Mouse (Mus musculus): ENCODE measurements around the gene Espl1. TPM values are rescaled to one million over a fixed set of nuclear protein-coding genes. Genes with fewer than 3 reads are reported as not detected.

Gene Espl1
- polyA plus RNA-seq, 1 experiment from 2014 or later: 50.6 TPM

GRCm38 (mm10) chr15:102336946-102337345 lies 40.9 kb downstream of the Espl1 start:
- no peak overlapping the region for H3K4me3 ChIP-seq (ENCODE audit: low read depth, low read length)
- H3K36me3 ChIP-seq (ENCODE audit: control insufficient read depth, insufficient read depth, low read length): peaks cover 47% of the 10 kb centered on the region
- no peaks in the 10 kb centered on the region for H3K27me3 ChIP-seq (replicated peaks; ENCODE audit: control insufficient read depth, insufficient read depth, low read length)
- ATAC-seq (replicated peaks; ENCODE audit: low FRiP score) (no peak), DNase-seq (ENCODE audit: low spot score) (no peak)
- 79% methylated on average over 4 of the region's 4 CpGs for WGBS
- no peak overlapping the region for H3K4me2 ChIP-seq
- H3K27ac ChIP-seq (ENCODE audit: low read depth, low read length): no peak overlapping the region
- no peaks in the 10 kb centered on the region for H3K9me3 ChIP-seq (ENCODE audit: control insufficient read depth, low read length)
- H3K9ac ChIP-seq (ENCODE audit: low read depth, low read length): no peak overlapping the region
- H3K4me1 ChIP-seq (replicated peaks; ENCODE audit: control insufficient read depth, insufficient read depth, low read length): peaks cover 12% of the 10 kb centered on the region

- H3K4me3 ChIP-seq (ENCODE audit: low read depth, low read length): no peak overlapping the region
- no peaks in the 10 kb centered on the region for H3K27me3 ChIP-seq (replicated peaks; ENCODE audit: control insufficient read depth, insufficient read depth, low read length)
- no peak overlapping the region for H3K27ac ChIP-seq (ENCODE audit: low read depth, low read length)
- ATAC-seq (replicated peaks; ENCODE audit: low FRiP score): no peak
- peaks cover 35% of the 10 kb centered on the region for H3K36me3 ChIP-seq (ENCODE audit: control insufficient read depth, insufficient read depth, low read length)
- H3K9ac ChIP-seq (ENCODE audit: low read depth, low read length): no peak overlapping the region
- no peaks in the 10 kb centered on the region for H3K4me1 ChIP-seq (replicated peaks; ENCODE audit: control insufficient read depth, insufficient read depth, low read length)
- DNase-seq (ENCODE audit: low spot score): no peak
- 73% methylated on average over 5 of the region's 5 CpGs for WGBS
- no peaks in the 10 kb centered on the region for H3K9me3 ChIP-seq (ENCODE audit: control insufficient read depth, low read length)
- H3K4me2 ChIP-seq: no peak overlapping the region
Observed at GRCm38 (mm10) chr15:102339612-102340011, 43.5 kb downstream of the Espl1 start.

- WGBS: 16% methylated on average over 1 of the region's 1 CpGs
- Histone ChIP-seq H3K27me3 (replicated peaks; ENCODE audit: control insufficient read depth, insufficient read depth, low read length) (no peaks in the 10 kb centered on the region), H3K36me3 (ENCODE audit: control insufficient read depth, insufficient read depth, low read length) (peaks cover 40% of the 10 kb centered on the region), H3K4me1 (replicated peaks; ENCODE audit: control insufficient read depth, insufficient read depth, low read length) (no peaks in the 10 kb centered on the region), H3K9ac (ENCODE audit: low read depth, low read length) (no peak overlapping the region), H3K9me3 (ENCODE audit: control insufficient read depth, low read length) (no peaks in the 10 kb centered on the region), H3K27ac (ENCODE audit: low read depth, low read length) (no peak overlapping the region), H3K4me3 (ENCODE audit: low read depth, low read length) (no peak overlapping the region), H3K4me2 (no peak overlapping the region)
- ATAC-seq (replicated peaks; ENCODE audit: low FRiP score) (0 out of 2 replicates have a peak, but pooled peaks have one; percentile 44), DNase-seq (ENCODE audit: low spot score) (no peak)
Observed at GRCm38 (mm10) chr15:102341580-102341979, 45.5 kb downstream of the Espl1 start.

- Histone ChIP-seq H3K9me3 (ENCODE audit: control insufficient read depth, low read length) (no peaks in the 10 kb centered on the region), H3K27me3 (replicated peaks; ENCODE audit: control insufficient read depth, insufficient read depth, low read length) (no peaks in the 10 kb centered on the region), H3K27ac (ENCODE audit: low read depth, low read length) (no peak overlapping the region), H3K4me1 (replicated peaks; ENCODE audit: control insufficient read depth, insufficient read depth, low read length) (peaks cover 1% of the 10 kb centered on the region; the same call in 1 of the 2 replicates), H3K9ac (ENCODE audit: low read depth, low read length) (no peak overlapping the region), H3K36me3 (ENCODE audit: control insufficient read depth, insufficient read depth, low read length) (peaks cover 29% of the 10 kb centered on the region), H3K4me3 (ENCODE audit: low read depth, low read length) (no peak overlapping the region), H3K4me2 (no peak overlapping the region)
- ATAC-seq (replicated peaks; ENCODE audit: low FRiP score) (no peak), DNase-seq (ENCODE audit: low spot score) (no peak)
- WGBS: 97% methylated on average over 3 of the region's 3 CpGs
Observed at GRCm38 (mm10) chr15:102344490-102344889, 48.4 kb downstream of the Espl1 start.

DNA sequence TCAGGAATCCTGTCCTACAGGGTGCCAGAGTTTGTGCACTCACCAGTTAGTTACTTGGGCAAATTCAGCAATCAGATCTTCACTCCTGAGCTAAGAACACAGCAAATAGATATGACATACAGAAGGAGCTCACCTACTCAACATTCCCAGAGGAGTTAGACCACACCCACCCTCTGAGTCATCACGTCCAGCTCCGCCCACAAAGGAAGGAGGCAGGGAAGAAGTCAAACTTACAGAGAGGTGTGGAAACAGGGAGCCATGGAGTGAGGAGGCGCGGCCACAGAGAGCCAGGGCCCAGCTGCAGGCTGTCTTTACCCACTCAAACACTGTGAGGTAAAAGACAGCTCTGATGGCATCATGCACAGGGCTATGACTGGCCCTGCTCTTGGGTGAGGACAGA lies 50.4 kb downstream of the Espl1 start:
- H3K4me2 ChIP-seq: no peak overlapping the region
- H3K4me1 ChIP-seq (replicated peaks; ENCODE audit: control insufficient read depth, insufficient read depth, low read length): peaks cover 8% of the 10 kb centered on the region
- no peak overlapping the region for H3K27ac ChIP-seq (ENCODE audit: low read depth, low read length)
- H3K36me3 ChIP-seq (ENCODE audit: control insufficient read depth, insufficient read depth, low read length): peaks cover 26% of the 10 kb centered on the region; the same call in 1 of the 2 replicates
- H3K9me3 ChIP-seq (ENCODE audit: control insufficient read depth, low read length): no peaks in the 10 kb centered on the region
- H3K4me3 ChIP-seq (ENCODE audit: low read depth, low read length): no peak overlapping the region
- 77% methylated on average over 4 of the region's 4 CpGs for WGBS
- no peak overlapping the region for H3K9ac ChIP-seq (ENCODE audit: low read depth, low read length)
- no peak for DNase-seq (ENCODE audit: low spot score)
- H3K27me3 ChIP-seq (replicated peaks; ENCODE audit: control insufficient read depth, insufficient read depth, low read length): no peaks in the 10 kb centered on the region
- no peak for ATAC-seq (replicated peaks; ENCODE audit: low FRiP score)

DNA sequence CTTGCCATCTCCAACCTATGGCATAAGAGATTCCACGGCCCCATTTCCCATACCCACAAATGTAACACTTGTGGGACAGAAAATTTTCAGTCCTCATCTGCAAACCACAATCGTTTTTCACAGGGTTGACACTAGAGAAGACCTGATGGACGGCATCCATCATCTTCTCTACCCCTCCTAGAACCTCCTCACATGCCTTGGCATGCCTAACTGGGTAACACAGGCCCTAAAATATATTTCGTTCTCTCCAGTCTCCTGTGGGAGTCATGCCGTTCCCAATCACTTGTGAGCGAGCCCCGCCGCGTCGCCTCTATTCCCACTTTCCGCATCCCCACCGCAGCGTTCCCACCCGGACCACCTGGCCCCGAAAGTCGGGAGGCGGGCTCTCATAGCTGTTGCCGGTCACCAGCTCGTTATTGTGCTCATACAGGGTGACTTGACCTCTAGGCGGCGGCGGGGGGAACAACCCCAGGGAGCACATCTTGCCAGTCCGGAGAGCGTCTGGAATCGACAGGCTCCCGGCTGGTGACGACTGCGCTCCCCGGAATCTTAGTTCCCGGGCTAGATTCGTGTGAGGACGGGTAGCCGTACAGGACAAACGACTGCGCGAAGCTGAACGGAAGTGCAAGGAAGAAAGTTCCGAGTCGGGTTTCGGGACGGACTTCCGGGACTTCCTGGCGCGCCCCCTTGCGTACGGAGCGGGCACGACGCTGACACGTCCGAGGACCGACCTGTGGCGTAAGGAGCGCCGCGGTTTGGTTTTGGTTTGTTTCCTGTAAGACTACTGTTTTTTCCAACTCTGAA lies 54.3 kb downstream of the Espl1 start, which contains the start of gene Aaas:
Aaas (minus strand) TSS at position 634 of the 804 bp plus-strand sequence.
- Histone ChIP-seq H3K4me1 (replicated peaks; ENCODE audit: control insufficient read depth, insufficient read depth, low read length) (peaks cover 11% of the 10 kb centered on the region), H3K4me3 (ENCODE audit: low read depth, low read length) (peak within 1 kb of the TSS; percentile 80), H3K4me2 (peak within 1 kb of the TSS; percentile 76), H3K27ac (ENCODE audit: low read depth, low read length) (peak within 1 kb of the TSS; percentile 71; the same call in 1 of the 2 replicates), H3K9ac (ENCODE audit: low read depth, low read length) (peak within 1 kb of the TSS; percentile 88), H3K27me3 (replicated peaks; ENCODE audit: control insufficient read depth, insufficient read depth, low read length) (no peaks in the 10 kb centered on the region; the same call in 1 of the 2 replicates), H3K9me3 (ENCODE audit: control insufficient read depth, low read length) (no peaks in the 10 kb centered on the region), H3K36me3 (ENCODE audit: control insufficient read depth, insufficient read depth, low read length) (peaks cover 19% of the 10 kb centered on the region; the same call in 1 of the 2 replicates)
- ATAC-seq (replicated peaks; ENCODE audit: low FRiP score): peak; percentile 87
- DNase-seq (ENCODE audit: low spot score): peak; percentile 94
- under 1% methylated on average over 56 of the region's 56 CpGs for WGBS

- peak overlapping the region; percentile 59 for H3K4me2 ChIP-seq
- DNase-seq (ENCODE audit: low spot score) (no peak), ATAC-seq (replicated peaks; ENCODE audit: low FRiP score) (peak; percentile 11)
- 9% methylated on average over 11 of the region's 11 CpGs for WGBS
- H3K36me3 ChIP-seq (ENCODE audit: control insufficient read depth, insufficient read depth, low read length): peaks cover 14% of the 10 kb centered on the region; the same call in 1 of the 2 replicates
- H3K9ac ChIP-seq (ENCODE audit: low read depth, low read length): peak overlapping the region; percentile 58
- H3K27ac ChIP-seq (ENCODE audit: low read depth, low read length): no peak overlapping the region
- H3K9me3 ChIP-seq (ENCODE audit: control insufficient read depth, low read length): no peaks in the 10 kb centered on the region
- H3K27me3 ChIP-seq (replicated peaks; ENCODE audit: control insufficient read depth, insufficient read depth, low read length): peaks cover 6% of the 10 kb centered on the region
- H3K4me3 ChIP-seq (ENCODE audit: low read depth, low read length): peak overlapping the region; percentile 80
- peaks cover 12% of the 10 kb centered on the region for H3K4me1 ChIP-seq (replicated peaks; ENCODE audit: control insufficient read depth, insufficient read depth, low read length)
Observed at GRCm38 (mm10) chr15:102350942-102351291, 54.9 kb downstream of the Espl1 start.

GRCm38 (mm10) chr15:102352177-102352576 lies 56.1 kb downstream of the Espl1 start:
- H3K4me2 ChIP-seq: no peak overlapping the region
- peaks cover 18% of the 10 kb centered on the region for H3K27me3 ChIP-seq (replicated peaks; ENCODE audit: control insufficient read depth, insufficient read depth, low read length)
- no peak overlapping the region for H3K27ac ChIP-seq (ENCODE audit: low read depth, low read length)
- no peak overlapping the region for H3K9ac ChIP-seq (ENCODE audit: low read depth, low read length)
- 62% methylated on average over 2 of the region's 2 CpGs for WGBS
- peaks cover 14% of the 10 kb centered on the region for H3K4me1 ChIP-seq (replicated peaks; ENCODE audit: control insufficient read depth, insufficient read depth, low read length)
- DNase-seq (ENCODE audit: low spot score): no peak
- H3K36me3 ChIP-seq (ENCODE audit: control insufficient read depth, insufficient read depth, low read length): peaks cover 3% of the 10 kb centered on the region; the same call in 1 of the 2 replicates
- no peaks in the 10 kb centered on the region for H3K9me3 ChIP-seq (ENCODE audit: control insufficient read depth, low read length)
- ATAC-seq (replicated peaks; ENCODE audit: low FRiP score): no peak
- H3K4me3 ChIP-seq (ENCODE audit: low read depth, low read length): no peak overlapping the region

GRCm38 (mm10) chr15:102353986-102354385 lies 57.9 kb downstream of the Espl1 start:
- no peak for ATAC-seq (replicated peaks; ENCODE audit: low FRiP score)
- peaks cover 36% of the 10 kb centered on the region for H3K27me3 ChIP-seq (replicated peaks; ENCODE audit: control insufficient read depth, insufficient read depth, low read length)
- H3K27ac ChIP-seq (ENCODE audit: low read depth, low read length): no peak overlapping the region
- no peak overlapping the region for H3K9ac ChIP-seq (ENCODE audit: low read depth, low read length)
- no peaks in the 10 kb centered on the region; the same call in 1 of the 2 replicates for H3K36me3 ChIP-seq (ENCODE audit: control insufficient read depth, insufficient read depth, low read length)
- peaks cover 16% of the 10 kb centered on the region for H3K4me1 ChIP-seq (replicated peaks; ENCODE audit: control insufficient read depth, insufficient read depth, low read length)
- 87% methylated on average over 2 of the region's 2 CpGs for WGBS
- DNase-seq (ENCODE audit: low spot score): no peak
- no peak overlapping the region for H3K4me2 ChIP-seq
- no peaks in the 10 kb centered on the region for H3K9me3 ChIP-seq (ENCODE audit: control insufficient read depth, low read length)
- H3K4me3 ChIP-seq (ENCODE audit: low read depth, low read length): no peak overlapping the region

Measured in liver, embryonic 11.5 days (tissue).